Mouse (Mus musculus) heart, embryonic 16.5 days (tissue): ENCODE data around the gene Tpm1. TPM values are rescaled to one million over a fixed set of nuclear protein-coding genes. Genes with fewer than 3 reads are reported as not detected.
A peak's percentile ranks its signal among the peaks of the same experiment; 100 is the strongest.

Experiments
- ATAC-seq: fragments of 200-750 bp; cut with Nextera tagmentation; replicated peaks from 2 replicates; pipeline ENCODE4 v1.8.0; 2017; ENCODE audit warnings: moderate number of reproducible peaks; ENCODE audit not compliant: insufficient read depth, low FRiP score; ENCODE audit errors: extremely low read depth
- H3K27ac ChIP-seq: fragments of 300-500 bp; sonication (generic); 2 replicates; pipeline ENCODE4 v1.5.1; 2014; ENCODE audit warnings: mild to moderate bottlenecking, low read length, control low read depth, moderate library complexity
- H3K27me3 ChIP-seq: fragments of 300-500 bp; sonication (generic); 2 replicates; pipeline ENCODE4 v1.6.1; 2014; ENCODE audit warnings: low read length, mixed read lengths; ENCODE audit not compliant: control insufficient read depth, insufficient read depth
- H3K36me3 ChIP-seq: fragments of 300-500 bp; sonication (generic); 2 replicates; pipeline ENCODE4 v1.6.1; 2014; ENCODE audit not compliant: control insufficient read depth, insufficient read depth
- H3K4me1 ChIP-seq: fragments of 300-500 bp; sonication (generic); 2 replicates; pipeline ENCODE4 v1.6.1; 2014; ENCODE audit warnings: low read length, mixed read lengths; ENCODE audit not compliant: control insufficient read depth, insufficient read depth
- H3K4me2 ChIP-seq: fragments of 300-500 bp; sonication (generic); 2 replicates; pipeline ENCODE4 v1.6.1; 2014; ENCODE audit warnings: low read depth, mild to moderate bottlenecking, control low read depth, low read length
- H3K4me3 ChIP-seq: fragments of 300-500 bp; sonication (generic); 2 replicates; pipeline ENCODE4 v1.5.1; 2014; ENCODE audit warnings: mild to moderate bottlenecking, control low read depth, low read length
- H3K9ac ChIP-seq: fragments of 300-500 bp; sonication (generic); 2 replicates; pipeline ENCODE4 v1.6.1; 2014; ENCODE audit warnings: low read length, control low read depth
- H3K9me3 ChIP-seq: fragments of 300-500 bp; sonication (generic); replicated peaks from 2 replicates; pipeline ENCODE4 v1.6.1; 2016; ENCODE audit warnings: low read length; ENCODE audit not compliant: control insufficient read depth
- WGBS: fragments of 180-500 bp; shearing (Covaris S2); extraction: QIAGEN DNeasy Blood & Tissue Kit; methylation state at CpG from one replicate; pipeline ENCODE4 v1.1.7; 2014; 5-methylcytosine and 5-hydroxymethylcytosine counted together
- polyA plus RNA-seq: library from polyadenylated mRNA; unstranded; fragments of >200 nt; fragmentation: Nextera tagmentation; extraction: Ambion mirVana; gene quantifications from 2 replicates; pipeline ENCODE4 v1.2.1, GENCODE M21; 2015

Gene Tpm1
- polyA plus RNA-seq, 1 experiment from 2014 or later, result 5,310 TPM

DNA sequence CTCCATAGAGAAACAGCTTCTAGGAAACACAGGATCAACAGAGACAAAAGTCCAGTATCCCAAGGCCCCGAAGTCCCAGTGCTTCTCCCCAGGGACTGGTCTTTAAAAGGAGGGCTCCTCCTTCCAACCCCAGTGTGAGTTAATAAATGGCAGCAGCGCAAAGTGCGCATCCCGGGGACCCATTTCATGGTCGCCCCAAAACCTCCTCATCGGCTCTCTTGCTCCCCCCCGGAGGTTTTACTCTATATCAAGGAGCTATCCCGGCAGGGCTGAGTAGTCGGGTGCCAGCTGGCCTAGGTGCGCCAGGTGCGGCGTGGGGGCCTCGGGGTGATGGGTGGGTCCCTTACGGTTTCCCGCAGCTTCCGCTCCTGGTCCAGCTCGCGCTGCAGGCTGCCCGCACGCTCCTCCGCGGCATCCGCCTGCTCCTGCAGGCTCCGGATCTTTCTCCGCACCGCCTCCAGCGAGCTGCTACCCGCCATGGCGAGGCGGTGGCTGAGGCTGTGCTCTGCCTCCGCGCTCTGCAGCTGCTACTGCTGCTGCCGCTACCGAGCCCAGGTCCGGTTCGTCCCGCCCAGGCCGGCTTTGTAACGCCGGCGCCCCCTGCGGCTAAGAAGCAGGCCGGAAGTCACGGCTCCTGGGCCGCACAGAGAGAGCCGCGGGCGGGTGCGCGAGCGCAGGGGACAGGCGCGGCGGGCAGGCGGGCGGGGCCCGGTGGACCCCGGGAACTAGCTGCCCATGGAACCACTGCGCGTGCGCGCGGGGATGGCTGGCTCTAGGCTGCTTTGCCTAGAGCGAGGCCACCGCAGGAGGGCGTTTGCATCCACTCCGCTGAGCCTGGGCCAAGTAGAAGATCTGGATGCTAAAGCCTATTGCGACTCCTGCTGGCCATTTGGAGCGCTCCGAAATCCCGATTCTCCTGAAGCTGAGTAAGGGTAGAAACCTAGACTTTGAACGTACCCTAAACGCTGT lies 5.7 kb downstream of the Tpm1 start:
- peaks cover 35% of the 10 kb centered on the region for H3K4me1 ChIP-seq

DNA sequence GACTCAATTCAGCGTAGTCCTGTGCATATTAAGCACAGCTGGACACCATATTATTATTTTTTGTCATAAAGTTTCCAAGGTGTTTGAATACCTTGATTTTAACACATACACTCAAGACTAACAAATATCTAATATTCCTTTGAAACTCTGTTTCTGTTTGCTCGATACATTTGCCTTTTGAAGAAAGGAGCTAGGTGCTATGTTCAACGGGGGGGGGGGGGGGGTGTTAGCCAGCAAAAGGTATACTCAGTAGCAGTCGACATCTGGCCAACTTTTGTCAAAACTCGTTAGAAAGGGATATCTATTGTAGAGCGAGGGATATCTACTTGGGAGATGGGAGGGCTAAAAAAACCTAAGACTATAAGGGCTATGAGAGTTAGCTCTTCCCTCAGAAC lies 6.4 kb downstream of the Tpm1 start:
- peaks cover 37% of the 10 kb centered on the region for H3K4me1 ChIP-seq
- no peaks in the 10 kb centered on the region for H3K27me3 ChIP-seq
- no peak for ATAC-seq
- H3K9ac ChIP-seq, result peak overlapping the region; percentile 92
- H3K36me3 ChIP-seq, result peaks cover 15% of the 10 kb centered on the region
- H3K9me3 ChIP-seq, result no peaks in the 10 kb centered on the region
- peak overlapping the region; percentile 96 for H3K27ac ChIP-seq
- H3K4me3 ChIP-seq, result peak overlapping the region; percentile 81
- 13% methylated on average over 6 of the region's 6 CpGs for WGBS
- peak overlapping the region; percentile 84 for H3K4me2 ChIP-seq

More for the DNA sequence above, 5.7 kb downstream of the Tpm1 start:
- ATAC-seq, result peak; percentile 79
- Histone ChIP-seq H3K36me3 (peaks cover 13% of the 10 kb centered on the region), H3K27me3 (no peaks in the 10 kb centered on the region), H3K27ac (peak overlapping the region; percentile 96), H3K4me3 (peak overlapping the region; percentile 81), H3K9ac (peak overlapping the region; percentile 92), H3K9me3 (no peaks in the 10 kb centered on the region), H3K4me2 (peak overlapping the region; percentile 84)
- under 1% methylated on average over 73 of the region's 73 CpGs for WGBS

DNA sequence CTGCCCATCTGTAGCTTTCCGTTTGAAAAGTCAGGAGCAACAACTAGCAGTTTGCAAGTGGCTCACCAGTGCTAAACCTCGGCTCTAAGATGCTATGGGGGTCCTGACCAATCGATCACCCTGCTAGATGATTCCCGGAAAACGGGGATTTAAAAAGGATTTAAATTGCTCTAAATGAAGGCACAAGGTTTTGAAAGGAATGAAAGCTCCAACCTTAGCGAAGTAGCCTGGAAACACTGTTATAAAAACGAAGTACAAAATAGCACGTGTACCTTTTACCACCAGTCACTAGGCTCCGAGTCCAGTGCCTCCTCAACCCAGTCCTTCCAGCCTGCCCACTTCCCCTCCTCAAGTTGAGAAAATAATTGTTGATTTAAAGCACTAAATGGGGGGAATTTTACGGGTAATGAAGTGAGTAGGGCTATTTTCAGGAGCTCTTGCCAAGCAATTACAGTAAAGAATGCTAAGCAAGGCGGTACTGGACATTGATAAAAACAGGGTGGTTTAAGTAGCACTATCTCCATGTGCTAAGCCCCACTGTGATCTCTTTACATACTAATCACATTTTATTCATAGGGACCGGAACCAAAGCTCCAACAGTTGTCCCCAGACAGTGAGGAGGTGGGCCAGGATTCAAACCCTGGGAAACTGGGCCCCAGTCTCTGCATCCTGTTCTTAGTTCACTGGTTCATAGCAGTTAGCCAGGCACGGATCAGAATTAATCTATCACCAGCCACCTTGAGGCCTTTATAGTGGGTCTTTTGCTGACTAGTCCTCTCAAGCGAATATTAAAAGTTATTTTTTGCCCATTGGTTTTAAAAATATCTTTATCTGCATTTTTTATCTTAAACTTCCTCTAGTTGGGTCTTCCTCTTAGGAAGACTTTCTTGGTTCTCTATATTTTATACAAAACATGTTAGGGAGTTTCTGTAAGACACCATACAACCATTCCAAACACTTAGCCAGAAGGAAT lies 7.1 kb downstream of the Tpm1 start:
- peak overlapping the region; percentile 81 for H3K4me3 ChIP-seq
- no peak for ATAC-seq
- H3K4me2 ChIP-seq, result peak overlapping the region; percentile 84
- peaks cover 22% of the 10 kb centered on the region for H3K36me3 ChIP-seq
- peak overlapping the region; percentile 96 for H3K27ac ChIP-seq
- H3K9me3 ChIP-seq, result no peaks in the 10 kb centered on the region
- H3K4me1 ChIP-seq, result peaks cover 44% of the 10 kb centered on the region
- WGBS, result 28% methylated on average over 14 of the region's 14 CpGs
- peak overlapping the region; percentile 92 for H3K9ac ChIP-seq
- H3K27me3 ChIP-seq, result no peaks in the 10 kb centered on the region

DNA sequence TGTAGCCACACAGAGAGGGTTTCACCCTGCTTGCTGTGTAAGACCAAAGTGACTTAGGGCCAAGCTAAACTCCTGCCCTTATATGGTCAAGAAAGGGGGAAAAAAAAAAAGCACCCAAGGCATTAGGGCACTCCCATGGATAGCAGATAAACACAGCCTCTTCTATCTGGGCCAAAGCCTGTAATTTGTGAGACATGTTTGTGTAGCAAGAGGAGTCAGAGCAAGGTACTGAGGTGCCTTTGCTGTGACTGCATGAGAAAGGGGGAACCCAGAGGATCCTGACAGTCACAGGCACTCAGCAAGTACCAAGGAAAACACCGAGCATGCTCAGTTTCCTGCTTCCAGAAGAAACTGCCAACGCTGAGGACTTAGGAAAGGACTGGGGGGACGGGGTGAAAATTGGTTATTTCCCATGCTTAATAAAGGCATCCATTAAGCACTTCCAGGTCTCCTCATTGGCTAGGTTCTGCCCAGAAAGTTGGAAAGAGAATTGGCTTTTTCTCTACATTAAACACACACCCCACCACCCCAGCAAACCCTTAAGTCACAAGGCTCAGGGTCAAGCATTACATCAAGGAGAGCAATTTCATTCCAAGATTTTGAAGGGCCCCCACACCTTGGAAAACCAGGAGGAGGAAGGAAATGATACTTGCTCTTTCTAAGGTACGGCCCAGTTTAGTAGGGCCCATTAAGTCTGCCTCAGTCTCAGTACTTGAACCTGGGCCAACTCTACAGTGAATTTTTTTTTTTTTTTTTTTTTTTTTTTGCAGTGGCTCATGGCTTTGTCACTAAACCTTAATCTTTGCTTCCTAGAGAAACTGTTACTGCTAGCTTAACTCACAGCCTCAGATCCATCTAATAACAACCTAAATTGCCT lies 8.0 kb downstream of the Tpm1 start:
- Histone ChIP-seq H3K27ac (peak overlapping the region; percentile 96), H3K4me2 (peak overlapping the region; percentile 84), H3K9ac (peak overlapping the region; percentile 92), H3K27me3 (no peaks in the 10 kb centered on the region), H3K36me3 (peaks cover 29% of the 10 kb centered on the region), H3K9me3 (no peaks in the 10 kb centered on the region), H3K4me1 (peaks cover 50% of the 10 kb centered on the region), H3K4me3 (peak overlapping the region; percentile 81)
- WGBS, result 19% methylated on average over 4 of the region's 4 CpGs
- ATAC-seq, result no peak

DNA sequence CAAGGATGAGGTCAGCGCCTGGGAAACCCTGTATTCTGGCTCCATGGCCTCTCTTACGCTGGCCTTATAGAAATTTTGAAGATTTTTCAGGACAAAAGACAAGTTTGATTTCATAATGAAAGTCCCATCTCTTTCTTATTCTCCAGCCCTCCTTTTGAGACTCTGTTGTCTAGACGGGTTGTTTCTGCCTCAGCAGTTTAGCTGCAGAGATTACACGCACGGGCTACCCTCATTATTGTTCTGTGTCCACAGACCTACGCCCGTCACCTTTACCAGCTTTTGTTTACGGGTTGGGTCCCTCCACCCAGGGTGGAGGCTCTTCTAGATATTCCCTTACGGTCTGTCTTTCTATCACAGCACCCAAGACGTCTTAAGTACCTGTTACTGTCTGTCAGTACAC lies 9.3 kb downstream of the Tpm1 start:
- Histone ChIP-seq H3K36me3 (peaks cover 42% of the 10 kb centered on the region), H3K4me1 (peaks cover 57% of the 10 kb centered on the region), H3K27ac (peak overlapping the region; percentile 79), H3K27me3 (no peaks in the 10 kb centered on the region), H3K4me3 (no peak overlapping the region), H3K9me3 (peaks cover 5% of the 10 kb centered on the region; the same call in 1 of the 2 replicates), H3K4me2 (no peak overlapping the region; the same call in 1 of the 2 replicates), H3K9ac (no peak overlapping the region)
- no peak for ATAC-seq
- WGBS, result 71% methylated on average over 10 of the region's 10 CpGs

DNA sequence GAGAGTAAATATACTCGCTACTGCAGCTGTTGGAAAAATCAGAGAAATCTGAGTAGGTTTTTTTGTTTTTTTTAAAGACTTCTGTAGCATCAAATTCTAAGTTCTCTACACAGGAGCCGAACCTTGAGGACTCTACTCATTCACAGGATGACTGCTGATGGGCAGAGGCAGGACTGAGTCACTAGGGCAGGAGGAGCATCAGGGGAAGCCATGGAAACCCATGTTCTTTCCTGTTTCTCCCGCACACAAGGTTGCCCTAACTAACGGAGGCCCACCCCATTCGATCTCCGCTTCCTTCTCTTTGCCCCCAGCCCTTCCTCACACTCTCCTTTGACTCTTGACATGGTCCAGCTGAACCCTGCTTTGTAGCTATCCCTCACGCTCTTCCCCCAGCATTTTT lies 10.5 kb downstream of the Tpm1 start:
- H3K9ac ChIP-seq, result no peak overlapping the region
- H3K36me3 ChIP-seq, result peaks cover 51% of the 10 kb centered on the region
- H3K27me3 ChIP-seq, result no peaks in the 10 kb centered on the region
- 69% methylated on average over 7 of the region's 7 CpGs for WGBS
- H3K4me3 ChIP-seq, result no peak overlapping the region
- no peak for ATAC-seq
- H3K4me2 ChIP-seq, result no peak overlapping the region
- H3K4me1 ChIP-seq, result peaks cover 55% of the 10 kb centered on the region
- peaks cover 5% of the 10 kb centered on the region; the same call in 1 of the 2 replicates for H3K9me3 ChIP-seq
- no peak overlapping the region for H3K27ac ChIP-seq

DNA sequence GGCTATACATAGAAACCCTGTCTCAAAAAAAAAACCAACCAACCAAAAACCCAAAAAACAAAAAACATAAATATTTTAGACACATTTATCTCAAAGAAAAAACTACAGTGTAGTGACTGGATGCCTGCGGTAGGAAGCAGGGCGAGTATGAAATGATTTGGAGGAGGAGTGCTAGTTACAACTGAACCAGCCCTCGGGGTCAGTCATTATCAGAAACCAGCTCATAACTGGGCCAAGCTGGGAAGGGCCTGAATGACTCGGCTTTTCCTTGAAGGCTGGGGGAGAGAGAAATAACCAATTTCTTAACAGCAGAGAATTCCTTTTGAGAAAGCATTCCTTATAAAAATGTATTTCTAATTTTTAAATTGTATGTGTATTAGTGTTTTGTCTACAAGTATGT lies 11.5 kb downstream of the Tpm1 start:
- Histone ChIP-seq H3K9me3 (peaks cover 5% of the 10 kb centered on the region; the same call in 1 of the 2 replicates), H3K27me3 (no peaks in the 10 kb centered on the region), H3K4me1 (peaks cover 57% of the 10 kb centered on the region), H3K4me3 (no peak overlapping the region), H3K9ac (no peak overlapping the region), H3K36me3 (peaks cover 62% of the 10 kb centered on the region), H3K27ac (peak overlapping the region; percentile 80), H3K4me2 (no peak overlapping the region)
- WGBS, result 69% methylated on average over 4 of the region's 4 CpGs
- ATAC-seq, result no peak

DNA sequence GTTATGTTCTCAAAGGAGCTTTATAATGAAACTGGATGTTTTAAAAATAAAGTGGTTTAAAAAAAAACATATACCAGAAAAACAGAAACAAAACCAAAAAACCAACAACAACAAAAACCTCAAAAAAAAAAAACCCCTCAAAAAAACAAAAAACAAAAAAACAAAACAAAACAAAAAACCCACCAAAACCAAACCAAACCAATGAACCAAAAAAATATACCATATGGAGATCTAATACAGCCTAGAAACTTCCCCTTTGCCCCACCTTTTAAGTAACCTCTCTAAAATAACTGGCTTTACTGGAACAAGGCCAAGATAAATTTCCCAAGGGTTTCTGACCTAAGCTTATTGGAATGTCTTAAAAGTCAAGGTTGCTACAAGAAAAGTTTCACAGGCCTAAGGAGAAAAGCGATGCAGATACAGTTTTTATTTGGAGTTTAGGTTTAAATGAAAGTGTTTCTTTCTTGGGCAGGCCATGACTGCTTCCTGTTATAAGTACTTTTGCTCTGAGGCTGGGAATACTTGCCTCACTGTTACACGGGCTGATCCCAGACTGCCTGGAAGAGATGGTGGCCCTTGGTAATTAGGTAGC lies 12.6 kb downstream of the Tpm1 start:
- Histone ChIP-seq H3K27me3 (no peaks in the 10 kb centered on the region), H3K4me2 (peak overlapping the region; percentile 13; the same call in 1 of the 2 replicates), H3K4me3 (no peak overlapping the region), H3K9ac (no peak overlapping the region), H3K9me3 (peaks cover 5% of the 10 kb centered on the region; the same call in 1 of the 2 replicates), H3K27ac (peak overlapping the region; percentile 80), H3K4me1 (peaks cover 48% of the 10 kb centered on the region), H3K36me3 (peaks cover 72% of the 10 kb centered on the region)
- 45% methylated on average over 2 of the region's 2 CpGs for WGBS
- no peak for ATAC-seq
